Mouse (Mus musculus) intestine, embryonic 14.5 days (tissue): ENCODE data around the gene Bcat2. TPM values are rescaled to one million over a fixed set of nuclear protein-coding genes. Genes with fewer than 3 reads are reported as not detected.

ENCODE experiments used
- ATAC-seq: fragments of 200-750 bp; cut with Nextera tagmentation; replicated peaks from 2 replicates; pipeline ENCODE4 v1.8.0; 2017; ENCODE audit warnings: low read depth, moderate number of reproducible peaks, moderate TSS enrichment, moderate library complexity; ENCODE audit not compliant: low FRiP score, low TSS enrichment
- DNase-seq: peaks from one replicate; pipeline ENCODE4 v3.0.0-alpha.2; 2018; ENCODE audit warnings: low spot score
- H3K27ac ChIP-seq: fragments of 300-500 bp; sonication (generic); 2 replicates; pipeline ENCODE4 v1.5.1; 2014; ENCODE audit warnings: low read depth, mild to moderate bottlenecking, control low read depth
- H3K27me3 ChIP-seq: fragments of 300-500 bp; sonication (generic); replicated peaks from 2 replicates; pipeline ENCODE4 v1.6.1; 2014; ENCODE audit warnings: low read length, control low read depth; ENCODE audit not compliant: control insufficient read depth, insufficient read depth
- H3K36me3 ChIP-seq: fragments of 300-500 bp; sonication (generic); 2 replicates; pipeline ENCODE4 v1.6.1; 2014; ENCODE audit warnings: low read length, control low read depth; ENCODE audit not compliant: control insufficient read depth, insufficient read depth
- H3K4me1 ChIP-seq: fragments of 300-500 bp; sonication (generic); replicated peaks from 2 replicates; pipeline ENCODE4 v1.6.1; 2014; ENCODE audit warnings: low read length, control low read depth, mixed read lengths; ENCODE audit not compliant: control insufficient read depth, insufficient read depth
- H3K4me2 ChIP-seq: fragments of 300-500 bp; sonication (generic); 2 replicates; pipeline ENCODE4 v1.6.1; 2014; ENCODE audit warnings: low read length
- H3K4me3 ChIP-seq: fragments of 300-500 bp; sonication (generic); 2 replicates; pipeline ENCODE4 v1.5.1; 2014; ENCODE audit warnings: low read depth, low read length, control low read depth, mixed read lengths
- H3K9ac ChIP-seq: fragments of 300-500 bp; sonication (generic); 2 replicates; pipeline ENCODE4 v1.6.1; 2014; ENCODE audit warnings: mild to moderate bottlenecking, low read length
- H3K9me3 ChIP-seq: fragments of 300-500 bp; sonication (generic); 2 replicates; pipeline ENCODE4 v1.6.1; 2016; ENCODE audit warnings: low read length, control low read depth; ENCODE audit not compliant: control insufficient read depth
- WGBS: fragments of 180-500 bp; shearing (Covaris S2); extraction: QIAGEN DNeasy Blood & Tissue Kit; methylation state at CpG from one replicate; pipeline ENCODE4 v1.1.7; 2014; 5-methylcytosine and 5-hydroxymethylcytosine counted together
- polyA plus RNA-seq: library from polyadenylated mRNA; unstranded; fragments of >200 nt; fragmentation: Nextera tagmentation; extraction: Ambion mirVana; gene quantifications from 2 replicates; pipeline ENCODE4 v1.2.1, GENCODE M21; 2014

Bcat2 gene
- polyA plus RNA-seq, 1 experiment from 2014 or later = 60.1 TPM

- H3K27me3 ChIP-seq = no peaks in the 10 kb centered on the region
- no peak overlapping the region for H3K27ac ChIP-seq
- no peak overlapping the region; the same call in 1 of the 2 replicates for H3K4me2 ChIP-seq
- H3K4me3 ChIP-seq = no peak overlapping the region
- H3K36me3 ChIP-seq = no peaks in the 10 kb centered on the region
- no peak overlapping the region for H3K9ac ChIP-seq
- ATAC-seq = no peak
- no peak for DNase-seq
- WGBS = 79% methylated on average over 3 of the region's 3 CpGs
- no peaks in the 10 kb centered on the region for H3K9me3 ChIP-seq
- no peaks in the 10 kb centered on the region; the same call in 1 of the 2 replicates for H3K4me1 ChIP-seq
Observed at GRCm38 (mm10) chr7:45539095-45539494, 30.9 kb upstream of the Bcat2 start.

- Histone ChIP-seq H3K4me2 (no peak overlapping the region), H3K4me1 (no peaks in the 10 kb centered on the region; the same call in 1 of the 2 replicates), H3K27me3 (no peaks in the 10 kb centered on the region), H3K9me3 (no peaks in the 10 kb centered on the region), H3K36me3 (no peaks in the 10 kb centered on the region), H3K4me3 (no peak overlapping the region), H3K27ac (no peak overlapping the region), H3K9ac (no peak overlapping the region)
- ATAC-seq (no peak), DNase-seq (no peak)
- 70% methylated on average over 2 of the region's 2 CpGs for WGBS
Observed at GRCm38 (mm10) chr7:45540213-45540612, 29.7 kb upstream of the Bcat2 start.

- Histone ChIP-seq H3K36me3 (no peaks in the 10 kb centered on the region), H3K27me3 (no peaks in the 10 kb centered on the region), H3K4me1 (no peaks in the 10 kb centered on the region), H3K9ac (no peak overlapping the region), H3K27ac (no peak overlapping the region), H3K4me2 (no peak overlapping the region), H3K4me3 (no peak overlapping the region), H3K9me3 (no peaks in the 10 kb centered on the region)
- WGBS = 89% methylated on average over 1 of the region's 1 CpGs
- DNase-seq = no peak
- ATAC-seq = no peak
Observed at GRCm38 (mm10) chr7:45544525-45544924, 25.4 kb upstream of the Bcat2 start.

GRCm38 (mm10) chr7:45549641-45550436 lies 20.1 kb upstream of the Bcat2 start:
- DNase-seq = no peak
- no peaks in the 10 kb centered on the region for H3K36me3 ChIP-seq
- H3K27ac ChIP-seq = no peak overlapping the region
- no peak overlapping the region for H3K4me2 ChIP-seq
- WGBS = 86% methylated on average over 16 of the region's 16 CpGs
- no peaks in the 10 kb centered on the region for H3K9me3 ChIP-seq
- no peak overlapping the region for H3K4me3 ChIP-seq
- no peaks in the 10 kb centered on the region for H3K27me3 ChIP-seq
- no peaks in the 10 kb centered on the region for H3K4me1 ChIP-seq
- no peak for ATAC-seq
- no peak overlapping the region for H3K9ac ChIP-seq

GRCm38 (mm10) chr7:45550821-45551511 lies 19.0 kb upstream of the Bcat2 start:
- Histone ChIP-seq H3K27ac (no peak overlapping the region), H3K9ac (no peak overlapping the region), H3K4me3 (no peak overlapping the region), H3K4me2 (no peak overlapping the region), H3K4me1 (no peaks in the 10 kb centered on the region), H3K27me3 (no peaks in the 10 kb centered on the region), H3K36me3 (no peaks in the 10 kb centered on the region), H3K9me3 (no peaks in the 10 kb centered on the region)
- 65% methylated on average over 11 of the region's 11 CpGs for WGBS
- ATAC-seq (no peak), DNase-seq (no peak)

- 75% methylated on average over 8 of the region's 8 CpGs for WGBS
- Histone ChIP-seq H3K27ac (no peak overlapping the region), H3K4me3 (no peak overlapping the region), H3K4me1 (no peaks in the 10 kb centered on the region), H3K9ac (no peak overlapping the region), H3K9me3 (no peaks in the 10 kb centered on the region), H3K4me2 (no peak overlapping the region), H3K27me3 (no peaks in the 10 kb centered on the region), H3K36me3 (no peaks in the 10 kb centered on the region)
- no peak for DNase-seq
- no peak for ATAC-seq
Observed at GRCm38 (mm10) chr7:45551512-45551883, 18.5 kb upstream of the Bcat2 start.

- Histone ChIP-seq H3K36me3 (no peaks in the 10 kb centered on the region), H3K9ac (no peak overlapping the region), H3K27ac (no peak overlapping the region), H3K4me1 (no peaks in the 10 kb centered on the region), H3K27me3 (no peaks in the 10 kb centered on the region), H3K4me3 (no peak overlapping the region), H3K4me2 (no peak overlapping the region), H3K9me3 (no peaks in the 10 kb centered on the region)
- ATAC-seq (no peak), DNase-seq (no peak)
- 68% methylated on average over 8 of the region's 8 CpGs for WGBS
Observed at GRCm38 (mm10) chr7:45553519-45553918, 16.4 kb upstream of the Bcat2 start.

GRCm38 (mm10) chr7:45553990-45554389 lies 16.0 kb upstream of the Bcat2 start:
- DNase-seq = no peak
- 92% methylated on average over 2 of the region's 2 CpGs for WGBS
- Histone ChIP-seq H3K4me3 (no peak overlapping the region), H3K9me3 (no peaks in the 10 kb centered on the region), H3K4me2 (no peak overlapping the region), H3K4me1 (no peaks in the 10 kb centered on the region), H3K27me3 (no peaks in the 10 kb centered on the region), H3K27ac (no peak overlapping the region), H3K9ac (no peak overlapping the region), H3K36me3 (no peaks in the 10 kb centered on the region)
- no peak for ATAC-seq
